Mouse (Mus musculus): ENCODE measurements around the gene Actr8. TPM values are rescaled to one million over a fixed set of nuclear protein-coding genes. Genes with fewer than 3 reads are reported as not detected.

Actr8 gene
- polyA plus RNA-seq, 1 experiment, result 26.4 TPM

DNA sequence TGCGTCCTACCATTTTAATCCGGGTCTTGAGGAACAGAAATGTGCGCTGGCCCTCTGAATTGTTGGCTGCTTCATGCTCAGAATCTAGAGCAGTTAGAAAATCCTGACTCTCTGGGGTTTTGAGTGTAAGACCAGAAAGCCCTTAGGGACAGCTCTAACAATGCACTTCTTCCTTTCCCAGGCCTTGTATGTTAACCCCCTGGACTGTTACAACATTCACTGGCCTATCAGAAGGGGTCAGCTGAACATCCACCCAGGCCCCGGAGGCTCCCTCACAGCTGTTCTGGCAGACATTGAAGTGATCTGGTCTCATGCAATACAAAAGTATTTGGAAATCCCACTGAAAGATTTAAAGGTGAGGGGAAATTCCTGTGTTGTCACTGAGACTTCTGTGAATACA, 8.0 kb downstream of the Actr8 start:
- H3K27me3 ChIP-seq (ENCODE audit: control insufficient read depth, insufficient read depth, insufficient read length), result no peaks in the 10 kb centered on the region
- H3K36me3 ChIP-seq (ENCODE audit: control insufficient read depth, insufficient read depth), result peaks cover 94% of the 10 kb centered on the region

DNA sequence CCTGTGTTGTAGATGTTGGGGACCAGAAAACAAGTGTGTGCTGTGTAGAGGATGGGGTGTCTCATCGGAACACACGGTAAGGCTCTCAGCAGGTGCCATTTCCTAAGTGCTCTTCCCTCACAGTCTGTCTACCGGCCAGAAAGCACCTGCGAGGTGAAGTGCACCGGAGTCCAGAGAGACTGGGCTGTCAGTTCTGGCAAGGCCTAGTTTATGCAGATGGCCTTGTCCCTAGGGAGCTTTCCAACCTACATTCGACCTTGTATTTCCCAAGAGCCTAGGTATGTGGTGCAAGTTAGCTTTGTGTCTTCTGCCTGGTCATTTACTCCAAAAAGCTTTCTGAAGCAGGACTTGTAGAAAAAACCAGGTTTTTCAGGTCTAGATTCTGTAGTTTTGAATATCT, 9.1 kb downstream of the Actr8 start:
- no peak overlapping the region for H3ac ChIP-seq (ENCODE audit: control insufficient read depth, insufficient read length, low read depth)
- H3K4me3 ChIP-seq (ENCODE audit: insufficient read depth, poor library complexity, severe bottlenecking), result no peak overlapping the region
- H3K36me3 ChIP-seq (ENCODE audit: control insufficient read depth, insufficient read depth), result peaks cover 92% of the 10 kb centered on the region
- H3K27me3 ChIP-seq (ENCODE audit: control insufficient read depth, insufficient read depth, insufficient read length), result no peaks in the 10 kb centered on the region
- H3K79me2 ChIP-seq (ENCODE audit: control insufficient read depth, insufficient read depth), result peaks cover under 1% of the 10 kb centered on the region
- TF ChIP-seq CTCF (IDR thresholded peaks at IDR 0.05; ENCODE audit: control insufficient read depth, insufficient read depth, insufficient read length) (no peak), MAX (IDR thresholded peaks at IDR 0.05) (no peak), MYOD1 (IDR thresholded peaks at IDR 0.05; ENCODE audit: control insufficient read depth, insufficient read length, low read depth) (no peak), FOSL1 (IDR thresholded peaks at IDR 0.05; ENCODE audit: insufficient read depth, low read length, poor library complexity, severe bottlenecking) (no peak), USF1 (IDR thresholded peaks at IDR 0.05; ENCODE audit: low read depth) (no peak), CEBPB (IDR thresholded peaks at IDR 0.05; ENCODE audit: low read depth) (no peak), MYOG (IDR thresholded peaks at IDR 0.05; ENCODE audit: control insufficient read depth, extremely low read depth, insufficient read length) (no peak)
- H3K79me3 ChIP-seq (ENCODE audit: low read depth), result no peaks in the 10 kb centered on the region

More for the DNA sequence above, 8.0 kb downstream of the Actr8 start:
- peaks cover 12% of the 10 kb centered on the region for H3K79me2 ChIP-seq (ENCODE audit: control insufficient read depth, insufficient read depth)
- H3ac ChIP-seq (ENCODE audit: control insufficient read depth, insufficient read length, low read depth), result no peak overlapping the region
- TF ChIP-seq FOSL1 (IDR thresholded peaks at IDR 0.05; ENCODE audit: insufficient read depth, low read length, poor library complexity, severe bottlenecking) (no peak), MAX (IDR thresholded peaks at IDR 0.05) (no peak), CTCF (IDR thresholded peaks at IDR 0.05; ENCODE audit: control insufficient read depth, insufficient read depth, insufficient read length) (no peak), CEBPB (IDR thresholded peaks at IDR 0.05; ENCODE audit: low read depth) (no peak), MYOD1 (IDR thresholded peaks at IDR 0.05; ENCODE audit: control insufficient read depth, insufficient read length, low read depth) (no peak), MYOG (IDR thresholded peaks at IDR 0.05; ENCODE audit: control insufficient read depth, extremely low read depth, insufficient read length) (no peak), USF1 (IDR thresholded peaks at IDR 0.05; ENCODE audit: low read depth) (no peak)
- H3K79me3 ChIP-seq (ENCODE audit: low read depth), result peaks cover under 1% of the 10 kb centered on the region
- no peak overlapping the region for H3K4me3 ChIP-seq (ENCODE audit: insufficient read depth, poor library complexity, severe bottlenecking)

DNA sequence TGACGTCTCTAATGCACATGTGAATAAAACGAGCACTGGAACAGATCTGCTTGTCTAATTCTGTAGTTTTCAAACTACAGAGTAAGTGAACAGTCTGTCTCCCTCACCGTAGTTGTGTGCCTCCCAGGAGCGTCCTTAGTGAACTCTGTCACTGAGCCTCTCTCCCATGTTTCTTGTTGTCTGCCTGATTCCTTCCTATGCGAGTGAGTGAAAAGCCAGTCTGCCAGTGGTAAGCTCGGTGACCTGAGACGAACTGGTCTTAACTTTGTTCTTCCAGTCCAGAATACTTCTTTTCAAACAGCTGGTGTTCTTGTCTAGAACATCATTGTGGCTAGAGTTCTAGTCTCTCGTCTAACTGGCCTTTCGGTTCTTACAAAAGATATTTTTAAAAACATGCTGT, 9.6 kb downstream of the Actr8 start:
- H3K36me3 ChIP-seq (ENCODE audit: control insufficient read depth, insufficient read depth), result peaks cover 92% of the 10 kb centered on the region
- no peaks in the 10 kb centered on the region for H3K27me3 ChIP-seq (ENCODE audit: control insufficient read depth, insufficient read depth, insufficient read length)
- H3ac ChIP-seq (ENCODE audit: control insufficient read depth, insufficient read length, low read depth), result no peak overlapping the region
- H3K4me3 ChIP-seq (ENCODE audit: insufficient read depth, poor library complexity, severe bottlenecking), result no peak overlapping the region
- no peaks in the 10 kb centered on the region for H3K79me3 ChIP-seq (ENCODE audit: low read depth)
- TF ChIP-seq MYOD1 (IDR thresholded peaks at IDR 0.05; ENCODE audit: control insufficient read depth, insufficient read length, low read depth) (no peak), MAX (IDR thresholded peaks at IDR 0.05) (no peak), FOSL1 (IDR thresholded peaks at IDR 0.05; ENCODE audit: insufficient read depth, low read length, poor library complexity, severe bottlenecking) (no peak), USF1 (IDR thresholded peaks at IDR 0.05; ENCODE audit: low read depth) (no peak), CTCF (IDR thresholded peaks at IDR 0.05; ENCODE audit: control insufficient read depth, insufficient read depth, insufficient read length) (no peak), MYOG (IDR thresholded peaks at IDR 0.05; ENCODE audit: control insufficient read depth, extremely low read depth, insufficient read length) (no peak), CEBPB (IDR thresholded peaks at IDR 0.05; ENCODE audit: low read depth) (no peak)
- no peaks in the 10 kb centered on the region for H3K79me2 ChIP-seq (ENCODE audit: control insufficient read depth, insufficient read depth)

DNA sequence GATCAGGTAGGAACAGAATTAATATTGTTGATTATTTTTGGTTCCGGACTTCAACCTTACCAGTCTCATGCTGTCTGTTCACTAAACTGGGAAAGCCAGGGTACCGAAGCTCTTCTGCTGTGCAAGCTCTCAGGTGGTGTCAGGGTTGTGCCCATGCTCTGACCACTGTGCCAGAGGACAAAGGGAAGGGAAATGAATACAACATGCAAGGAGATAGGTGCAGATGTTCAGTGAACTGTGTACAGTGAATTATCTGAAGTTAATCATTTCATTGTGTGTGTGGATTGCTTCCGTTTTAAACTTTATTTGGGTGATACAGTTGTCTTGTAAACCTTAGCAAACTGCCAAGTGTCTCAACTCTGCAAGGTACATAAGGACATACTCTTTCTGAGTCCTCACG, 10.2 kb downstream of the Actr8 start:
- Histone ChIP-seq H3K79me3 (ENCODE audit: low read depth) (no peaks in the 10 kb centered on the region), H3K79me2 (ENCODE audit: control insufficient read depth, insufficient read depth) (no peaks in the 10 kb centered on the region), H3K36me3 (ENCODE audit: control insufficient read depth, insufficient read depth) (peaks cover 93% of the 10 kb centered on the region), H3K4me3 (ENCODE audit: insufficient read depth, poor library complexity, severe bottlenecking) (no peak overlapping the region), H3ac (ENCODE audit: control insufficient read depth, insufficient read length, low read depth) (no peak overlapping the region), H3K27me3 (ENCODE audit: control insufficient read depth, insufficient read depth, insufficient read length) (no peaks in the 10 kb centered on the region)
- TF ChIP-seq MYOG (IDR thresholded peaks at IDR 0.05; ENCODE audit: control insufficient read depth, extremely low read depth, insufficient read length) (no peak), FOSL1 (IDR thresholded peaks at IDR 0.05; ENCODE audit: insufficient read depth, low read length, poor library complexity, severe bottlenecking) (no peak), USF1 (IDR thresholded peaks at IDR 0.05; ENCODE audit: low read depth) (no peak), CEBPB (IDR thresholded peaks at IDR 0.05; ENCODE audit: low read depth) (no peak), CTCF (IDR thresholded peaks at IDR 0.05; ENCODE audit: control insufficient read depth, insufficient read depth, insufficient read length) (no peak), MAX (IDR thresholded peaks at IDR 0.05) (no peak), MYOD1 (IDR thresholded peaks at IDR 0.05; ENCODE audit: control insufficient read depth, insufficient read length, low read depth) (no peak)

DNA sequence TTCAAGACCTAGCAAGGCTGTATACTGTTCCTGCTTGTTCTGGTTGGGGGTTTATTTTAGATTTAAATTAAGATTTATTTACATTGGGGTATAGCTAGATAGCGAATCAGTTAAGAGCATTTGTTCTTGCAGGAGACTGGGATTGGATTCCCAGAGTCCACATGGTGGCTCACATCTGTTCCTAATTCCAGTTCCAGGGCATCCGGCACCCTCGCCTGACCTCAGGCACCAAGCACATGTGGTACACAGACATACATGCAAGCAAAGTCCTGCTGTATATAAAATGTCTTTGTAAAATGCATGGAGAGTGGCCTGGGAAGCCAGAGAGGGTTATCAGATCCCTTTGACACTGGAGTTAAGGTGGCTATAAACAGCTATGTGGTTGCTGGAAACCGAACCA, 16.8 kb downstream of the Actr8 start:
- Histone ChIP-seq H3K4me3 (ENCODE audit: insufficient read depth, poor library complexity, severe bottlenecking) (no peak overlapping the region), H3K79me3 (ENCODE audit: low read depth) (no peaks in the 10 kb centered on the region), H3K27me3 (ENCODE audit: control insufficient read depth, insufficient read depth, insufficient read length) (no peaks in the 10 kb centered on the region), H3K79me2 (ENCODE audit: control insufficient read depth, insufficient read depth) (no peaks in the 10 kb centered on the region), H3ac (ENCODE audit: control insufficient read depth, insufficient read length, low read depth) (no peak overlapping the region), H3K36me3 (ENCODE audit: control insufficient read depth, insufficient read depth) (peaks cover 43% of the 10 kb centered on the region)
- TF ChIP-seq MAX (IDR thresholded peaks at IDR 0.05) (no peak), FOSL1 (IDR thresholded peaks at IDR 0.05; ENCODE audit: insufficient read depth, low read length, poor library complexity, severe bottlenecking) (no peak), USF1 (IDR thresholded peaks at IDR 0.05; ENCODE audit: low read depth) (no peak), MYOG (IDR thresholded peaks at IDR 0.05; ENCODE audit: control insufficient read depth, extremely low read depth, insufficient read length) (no peak), CEBPB (IDR thresholded peaks at IDR 0.05; ENCODE audit: low read depth) (no peak), MYOD1 (IDR thresholded peaks at IDR 0.05; ENCODE audit: control insufficient read depth, insufficient read length, low read depth) (no peak), CTCF (IDR thresholded peaks at IDR 0.05; ENCODE audit: control insufficient read depth, insufficient read depth, insufficient read length) (no peak)
